Mouse (Mus musculus): ENCODE measurements at regions not wholly inside any gene's neighbourhood (a gene's known extent, or its start where the extent isn't known, plus 50 kb on each side); places are given as distances from the start of the nearest gene placed in this dataset.

DNA sequence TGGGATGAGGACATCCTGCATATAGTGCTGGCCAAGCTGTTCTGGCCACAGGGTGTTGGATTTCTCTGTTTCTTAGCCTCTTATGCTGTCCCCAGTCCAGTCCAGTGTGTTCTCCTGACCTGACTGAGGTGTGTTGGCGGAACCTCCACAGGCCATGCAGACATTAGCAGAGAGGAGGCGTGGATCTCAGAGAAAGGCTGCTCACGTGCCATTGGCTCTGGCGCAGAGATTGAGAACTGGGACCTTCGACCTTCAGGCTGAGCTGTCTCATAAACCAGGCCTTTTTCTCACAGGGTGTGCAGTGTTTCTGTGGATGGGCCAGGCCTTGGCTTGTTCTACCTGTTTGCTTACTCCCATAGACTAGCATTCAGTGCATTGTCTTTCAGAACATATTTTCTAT is 66.3 kb upstream of the Cnih3 start:
- no peak for ATAC-seq
- Histone ChIP-seq H3K36me3 (no peaks in the 10 kb centered on the region), H3K9me3 (replicated peaks) (no peaks in the 10 kb centered on the region), H3K4me3 (no peak overlapping the region), H3K9ac (no peak overlapping the region), H3K4me1 (0 out of 2 replicates have a peak, but pooled peaks cover 14% of the 10 kb centered on the region), H3K27ac (no peak overlapping the region), H3K27me3 (replicated peaks) (peaks cover 40% of the 10 kb centered on the region; the same call in 1 of the 2 replicates), H3K4me2 (no peak overlapping the region)
- 68% methylated on average over 5 of the region's 5 CpGs for WGBS (ENCODE audit: insufficient replicate concordance)

DNA sequence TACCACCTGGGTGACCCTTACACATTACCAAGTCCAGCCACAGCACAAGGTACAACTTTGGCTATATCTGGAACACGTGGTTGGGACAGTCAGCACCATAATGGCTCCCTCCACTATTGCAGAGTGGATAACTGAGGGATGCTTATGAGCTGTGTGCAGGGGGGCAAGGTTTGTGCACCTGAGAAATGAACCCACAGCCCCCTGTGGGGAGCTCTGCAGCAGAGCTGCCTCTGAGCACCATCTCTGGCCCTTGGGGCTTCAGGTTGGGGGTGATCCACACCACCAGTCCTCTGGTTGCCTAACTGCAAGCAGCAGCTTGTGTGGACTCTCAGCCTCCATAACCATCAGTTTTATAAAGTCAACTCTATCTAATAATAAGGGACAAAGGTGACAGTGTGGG is 65.3 kb upstream of the Cnih3 start:
- no peak for ATAC-seq
- Histone ChIP-seq H3K27me3 (replicated peaks) (peaks cover 47% of the 10 kb centered on the region; the same call in 1 of the 2 replicates), H3K4me1 (0 out of 2 replicates have a peak, but pooled peaks cover 14% of the 10 kb centered on the region), H3K4me3 (no peak overlapping the region), H3K27ac (no peak overlapping the region), H3K9ac (no peak overlapping the region), H3K9me3 (replicated peaks) (no peaks in the 10 kb centered on the region), H3K36me3 (no peaks in the 10 kb centered on the region), H3K4me2 (no peak overlapping the region)
- 60% methylated on average over 1 of the region's 1 CpGs for WGBS (ENCODE audit: insufficient replicate concordance)

GRCm38 (mm10) chr1:181289385-181290035 is 62.9 kb upstream of the Cnih3 start:
- Histone ChIP-seq H3K4me1 (0 out of 2 replicates have a peak, but pooled peaks cover 14% of the 10 kb centered on the region), H3K27me3 (replicated peaks) (peaks cover 40% of the 10 kb centered on the region), H3K9me3 (replicated peaks) (no peaks in the 10 kb centered on the region), H3K4me2 (no peak overlapping the region), H3K4me3 (no peak overlapping the region), H3K27ac (no peak overlapping the region), H3K36me3 (no peaks in the 10 kb centered on the region), H3K9ac (no peak overlapping the region)
- ATAC-seq = no peak
- WGBS (ENCODE audit: insufficient replicate concordance) = 68% methylated on average over 13 of the region's 13 CpGs

DNA sequence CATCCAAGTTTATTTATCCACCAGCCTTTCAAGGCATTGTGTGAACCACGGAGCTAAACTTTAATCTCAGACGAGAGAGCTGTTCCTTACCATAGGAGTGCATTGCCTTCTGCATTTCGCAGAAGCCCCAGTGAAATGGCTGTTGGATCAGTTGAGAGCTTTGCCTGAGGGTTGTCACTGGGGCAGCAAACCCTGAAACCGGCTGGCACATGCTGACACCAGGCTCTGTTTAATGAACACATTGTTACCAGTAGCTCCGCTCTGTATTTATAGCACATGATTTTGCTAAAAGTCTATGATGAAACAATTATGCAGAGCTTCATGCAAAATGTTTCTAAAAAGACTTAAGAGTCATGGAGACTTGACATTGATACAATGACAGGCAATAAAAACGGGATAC is 61.2 kb upstream of the Cnih3 start:
- Histone ChIP-seq H3K4me2 (no peak overlapping the region), H3K4me3 (no peak overlapping the region), H3K4me1 (0 out of 2 replicates have a peak, but pooled peaks cover 8% of the 10 kb centered on the region), H3K27ac (no peak overlapping the region), H3K36me3 (no peaks in the 10 kb centered on the region), H3K9me3 (replicated peaks) (no peaks in the 10 kb centered on the region), H3K9ac (no peak overlapping the region), H3K27me3 (replicated peaks) (peaks cover 41% of the 10 kb centered on the region)
- ATAC-seq = no peak
- 66% methylated on average over 6 of the region's 6 CpGs for WGBS (ENCODE audit: insufficient replicate concordance)

DNA sequence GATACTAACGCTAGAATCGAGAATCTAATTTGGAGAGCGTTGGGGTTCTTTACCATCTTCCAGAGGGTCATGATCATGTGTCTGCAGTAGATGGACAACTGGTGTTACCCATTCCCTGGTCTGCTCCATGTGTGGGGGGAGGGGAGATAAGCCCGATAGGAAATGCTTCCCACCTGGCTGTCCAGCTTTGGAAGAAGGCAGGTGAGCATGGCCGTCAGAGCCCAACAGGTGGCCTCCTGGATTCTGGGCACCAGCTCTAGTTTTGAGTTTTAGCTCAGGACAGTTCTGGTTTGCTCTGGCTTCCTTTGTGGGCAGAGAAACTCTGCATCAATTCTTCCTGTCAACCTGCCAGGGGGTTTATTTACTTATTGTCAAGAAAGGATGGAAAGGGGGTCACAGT is 60.5 kb upstream of the Cnih3 start:
- WGBS (ENCODE audit: insufficient replicate concordance) = 66% methylated on average over 5 of the region's 5 CpGs
- Histone ChIP-seq H3K36me3 (no peaks in the 10 kb centered on the region), H3K9ac (no peak overlapping the region), H3K27ac (no peak overlapping the region), H3K27me3 (replicated peaks) (peaks cover 46% of the 10 kb centered on the region), H3K4me3 (no peak overlapping the region), H3K4me2 (no peak overlapping the region), H3K4me1 (0 out of 2 replicates have a peak, but pooled peaks cover 4% of the 10 kb centered on the region), H3K9me3 (replicated peaks) (no peaks in the 10 kb centered on the region)
- ATAC-seq = no peak

DNA sequence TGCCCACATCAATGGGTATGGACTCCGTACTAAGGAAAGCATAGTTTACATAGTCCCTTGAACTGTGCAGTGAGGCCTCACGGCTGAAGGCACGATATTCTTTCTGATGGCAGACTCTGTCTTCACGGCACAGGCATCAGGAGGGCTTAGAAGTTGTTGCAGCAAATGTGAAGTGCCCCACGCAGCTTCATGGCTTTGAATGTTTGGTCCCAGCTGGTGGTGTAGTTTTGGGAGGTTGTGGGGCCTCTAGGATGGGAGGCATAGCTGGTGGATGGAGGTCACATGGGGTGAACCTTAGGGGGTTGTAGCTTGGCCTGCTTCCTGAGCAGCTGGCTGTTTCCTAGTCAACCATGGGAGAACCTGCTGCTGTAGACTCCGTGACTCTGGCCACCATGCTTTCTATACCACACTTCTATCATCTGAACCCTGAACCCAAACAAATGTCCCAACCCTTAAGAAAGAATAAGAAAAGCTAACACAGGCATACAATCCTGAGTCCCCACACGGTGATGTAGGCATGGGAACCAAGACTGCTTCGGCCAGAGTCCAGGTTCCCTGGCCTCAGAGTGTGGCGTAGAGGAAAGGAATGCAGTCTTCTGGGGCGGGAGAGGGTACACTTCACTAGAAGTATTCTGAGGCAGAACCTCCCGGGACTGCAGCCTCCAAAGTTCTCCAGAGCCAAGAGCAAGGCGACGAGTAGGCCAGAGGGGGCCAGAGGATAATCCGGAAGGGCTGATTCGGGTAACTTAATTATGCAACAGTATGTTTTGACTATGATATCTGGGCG is 59.2 kb upstream of the Cnih3 start:
- H3K4me2 ChIP-seq = no peak overlapping the region
- H3K27ac ChIP-seq = no peak overlapping the region
- H3K27me3 ChIP-seq (replicated peaks) = peaks cover 48% of the 10 kb centered on the region
- WGBS (ENCODE audit: insufficient replicate concordance) = 81% methylated on average over 16 of the region's 16 CpGs
- H3K9me3 ChIP-seq (replicated peaks) = no peaks in the 10 kb centered on the region
- 0 out of 2 replicates have a peak, but pooled peaks cover 5% of the 10 kb centered on the region for H3K4me1 ChIP-seq
- H3K36me3 ChIP-seq = no peaks in the 10 kb centered on the region
- H3K9ac ChIP-seq = no peak overlapping the region
- no peak for ATAC-seq
- H3K4me3 ChIP-seq = no peak overlapping the region

GRCm38 (mm10) chr1:181295651-181296050 is 56.8 kb upstream of the Cnih3 start:
- Histone ChIP-seq H3K27ac (no peak overlapping the region), H3K9ac (no peak overlapping the region), H3K4me1 (peaks cover 11% of the 10 kb centered on the region; the same call in 1 of the 2 replicates), H3K27me3 (replicated peaks) (peaks cover 35% of the 10 kb centered on the region), H3K36me3 (no peaks in the 10 kb centered on the region), H3K4me3 (no peak overlapping the region), H3K9me3 (replicated peaks) (no peaks in the 10 kb centered on the region), H3K4me2 (no peak overlapping the region)
- ATAC-seq = no peak
- 68% methylated on average over 4 of the region's 4 CpGs for WGBS (ENCODE audit: insufficient replicate concordance)

- H3K4me1 ChIP-seq = peaks cover 11% of the 10 kb centered on the region; the same call in 1 of the 2 replicates
- peaks cover 33% of the 10 kb centered on the region for H3K27me3 ChIP-seq (replicated peaks)
- no peaks in the 10 kb centered on the region for H3K36me3 ChIP-seq
- no peak for ATAC-seq
- no peak overlapping the region for H3K27ac ChIP-seq
- H3K9ac ChIP-seq = no peak overlapping the region
- WGBS (ENCODE audit: insufficient replicate concordance) = 72% methylated on average over 5 of the region's 5 CpGs
- no peak overlapping the region for H3K4me3 ChIP-seq
- no peak overlapping the region for H3K4me2 ChIP-seq
- H3K9me3 ChIP-seq (replicated peaks) = no peaks in the 10 kb centered on the region
Observed at GRCm38 (mm10) chr1:181298063-181298462, 54.4 kb upstream of the Cnih3 start.

- peaks cover 44% of the 10 kb centered on the region for H3K27me3 ChIP-seq (replicated peaks)
- no peaks in the 10 kb centered on the region for H3K9me3 ChIP-seq (replicated peaks)
Observed at GRCm38 (mm10) chr1:181299075-181299665, 53.3 kb upstream of the Cnih3 start.

DNA sequence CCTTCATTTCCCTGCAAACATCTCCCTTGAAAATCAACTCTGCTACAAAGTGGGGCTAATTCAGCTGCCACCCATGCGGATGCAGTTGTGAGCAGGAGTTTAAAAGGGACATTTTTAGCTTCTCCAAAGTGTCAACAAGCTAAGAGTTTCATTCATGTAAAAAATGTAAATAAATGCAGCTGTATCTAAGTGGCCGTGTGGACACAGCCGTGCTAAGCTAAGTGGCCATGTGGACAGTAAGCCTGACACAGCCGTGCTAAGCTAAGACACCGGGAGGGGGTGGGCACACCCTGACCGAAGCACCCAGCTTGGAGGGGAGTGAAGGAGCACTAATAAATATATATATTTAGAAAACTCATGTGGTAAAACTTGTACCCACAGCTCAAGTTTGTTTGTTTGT is 52.6 kb upstream of the Cnih3 start:
- ATAC-seq = no peak

More at GRCm38 (mm10) chr1:181299075-181299665, 53.3 kb upstream of the Cnih3 start:
- Histone ChIP-seq H3K9ac (no peak overlapping the region), H3K27ac (no peak overlapping the region), H3K36me3 (no peaks in the 10 kb centered on the region), H3K4me2 (no peak overlapping the region), H3K4me1 (peaks cover 11% of the 10 kb centered on the region; the same call in 1 of the 2 replicates), H3K4me3 (no peak overlapping the region)
- WGBS (ENCODE audit: insufficient replicate concordance) = 35% methylated on average over 14 of the region's 14 CpGs
- no peak for ATAC-seq

GRCm38 (mm10) chr1:181302151-181302550 is 50.3 kb upstream of the Cnih3 start:
- H3K4me2 ChIP-seq = no peak overlapping the region
- H3K36me3 ChIP-seq = no peaks in the 10 kb centered on the region
- H3K4me1 ChIP-seq = peaks cover 11% of the 10 kb centered on the region; the same call in 1 of the 2 replicates
- no peaks in the 10 kb centered on the region for H3K9me3 ChIP-seq (replicated peaks)
- H3K27ac ChIP-seq = no peak overlapping the region
- WGBS (ENCODE audit: insufficient replicate concordance) = 89% methylated on average over 17 of the region's 17 CpGs
- H3K4me3 ChIP-seq = no peak overlapping the region
- no peak overlapping the region for H3K9ac ChIP-seq
- no peak for ATAC-seq
- H3K27me3 ChIP-seq (replicated peaks) = peaks cover 30% of the 10 kb centered on the region

More for the DNA sequence above, 52.6 kb upstream of the Cnih3 start:
- Histone ChIP-seq H3K4me1 (peaks cover 11% of the 10 kb centered on the region; the same call in 1 of the 2 replicates), H3K36me3 (no peaks in the 10 kb centered on the region), H3K4me2 (no peak overlapping the region), H3K27ac (no peak overlapping the region), H3K27me3 (replicated peaks) (peaks cover 45% of the 10 kb centered on the region), H3K9ac (no peak overlapping the region), H3K9me3 (replicated peaks) (no peaks in the 10 kb centered on the region), H3K4me3 (no peak overlapping the region)
- 84% methylated on average over 6 of the region's 6 CpGs for WGBS (ENCODE audit: insufficient replicate concordance)
